Mouse (Mus musculus): ENCODE results near the gene Nfic. TPM values are rescaled to one million over a fixed set of nuclear protein-coding genes. Genes with fewer than 3 reads are reported as not detected.

Nfic gene
- polyA plus RNA-seq, 1 experiment from 2014 or later, result 57.2 TPM

GRCm38 (mm10) chr10:81422661-81423217 lies 32.7 kb downstream of the Nfic start:
- Histone ChIP-seq H3K4me1 (replicated peaks; ENCODE audit: control insufficient read depth, insufficient read depth, low read length) (peaks cover 29% of the 10 kb centered on the region), H3K9ac (ENCODE audit: low read length) (no peak overlapping the region), H3K27me3 (replicated peaks; ENCODE audit: control insufficient read depth, insufficient read depth, low read length) (no peaks in the 10 kb centered on the region; the same call in 1 of the 2 replicates), H3K9me3 (ENCODE audit: control insufficient read depth, low read length) (no peaks in the 10 kb centered on the region), H3K4me2 (ENCODE audit: low read length) (no peak overlapping the region), H3K4me3 (ENCODE audit: low read depth, low read length) (no peak overlapping the region), H3K27ac (ENCODE audit: low read depth) (no peak overlapping the region), H3K36me3 (ENCODE audit: control insufficient read depth, insufficient read depth, low read length) (peaks cover 7% of the 10 kb centered on the region; the same call in 1 of the 2 replicates)
- no peak for ATAC-seq (replicated peaks; ENCODE audit: low FRiP score, low TSS enrichment, low read depth)
- no peak for DNase-seq (ENCODE audit: low spot score)
- 89% methylated on average over 3 of the region's 3 CpGs for WGBS

DNA sequence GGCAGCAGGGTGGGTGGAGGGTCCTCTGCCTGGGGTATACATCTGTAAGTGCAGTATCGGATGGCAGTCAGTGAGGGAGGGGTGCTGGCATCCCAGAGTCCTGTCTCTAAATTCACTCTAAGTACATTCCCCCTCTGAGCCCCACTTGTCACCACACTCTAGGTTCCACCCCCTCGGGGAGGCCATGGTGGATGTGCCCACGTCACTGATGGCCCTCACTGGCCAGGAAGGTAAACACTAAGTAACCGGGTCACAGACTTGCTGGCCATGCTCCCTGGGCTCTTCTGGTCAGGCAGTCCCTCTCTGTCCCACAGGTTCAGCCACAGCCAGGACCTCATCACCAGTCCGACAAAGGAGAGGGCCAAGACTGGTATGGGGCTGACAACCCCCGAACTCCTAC lies 33.2 kb downstream of the Nfic start:
- Histone ChIP-seq H3K27ac (ENCODE audit: low read depth) (no peak overlapping the region), H3K9ac (ENCODE audit: low read length) (no peak overlapping the region), H3K4me2 (ENCODE audit: low read length) (no peak overlapping the region), H3K9me3 (ENCODE audit: control insufficient read depth, low read length) (no peaks in the 10 kb centered on the region), H3K27me3 (replicated peaks; ENCODE audit: control insufficient read depth, insufficient read depth, low read length) (no peaks in the 10 kb centered on the region; the same call in 1 of the 2 replicates), H3K4me1 (replicated peaks; ENCODE audit: control insufficient read depth, insufficient read depth, low read length) (peaks cover 35% of the 10 kb centered on the region), H3K36me3 (ENCODE audit: control insufficient read depth, insufficient read depth, low read length) (peaks cover 7% of the 10 kb centered on the region; the same call in 1 of the 2 replicates), H3K4me3 (ENCODE audit: low read depth, low read length) (no peak overlapping the region)
- DNase-seq (ENCODE audit: low spot score), result peak; percentile 49
- ATAC-seq (replicated peaks; ENCODE audit: low FRiP score, low TSS enrichment, low read depth), result no peak
- WGBS, result 74% methylated on average over 6 of the region's 6 CpGs

GRCm38 (mm10) chr10:81421797-81422100 lies 33.7 kb downstream of the Nfic start:
- peaks cover 39% of the 10 kb centered on the region for H3K4me1 ChIP-seq (replicated peaks; ENCODE audit: control insufficient read depth, insufficient read depth, low read length)
- no peak overlapping the region for H3K27ac ChIP-seq (ENCODE audit: low read depth)
- H3K9ac ChIP-seq (ENCODE audit: low read length), result no peak overlapping the region
- no peak for DNase-seq (ENCODE audit: low spot score)
- H3K4me3 ChIP-seq (ENCODE audit: low read depth, low read length), result no peak overlapping the region
- no peak for ATAC-seq (replicated peaks; ENCODE audit: low FRiP score, low TSS enrichment, low read depth)
- no peaks in the 10 kb centered on the region; the same call in 1 of the 2 replicates for H3K27me3 ChIP-seq (replicated peaks; ENCODE audit: control insufficient read depth, insufficient read depth, low read length)
- H3K9me3 ChIP-seq (ENCODE audit: control insufficient read depth, low read length), result no peaks in the 10 kb centered on the region
- H3K36me3 ChIP-seq (ENCODE audit: control insufficient read depth, insufficient read depth, low read length), result peaks cover 7% of the 10 kb centered on the region; the same call in 1 of the 2 replicates
- WGBS, result 88% methylated on average over 5 of the region's 5 CpGs
- H3K4me2 ChIP-seq (ENCODE audit: low read length), result no peak overlapping the region

- no peak for ATAC-seq (replicated peaks; ENCODE audit: low FRiP score, low TSS enrichment, low read depth)
- H3K4me2 ChIP-seq (ENCODE audit: low read length), result no peak overlapping the region
- H3K4me1 ChIP-seq (replicated peaks; ENCODE audit: control insufficient read depth, insufficient read depth, low read length), result peaks cover 43% of the 10 kb centered on the region
- H3K9me3 ChIP-seq (ENCODE audit: control insufficient read depth, low read length), result no peaks in the 10 kb centered on the region
- H3K36me3 ChIP-seq (ENCODE audit: control insufficient read depth, insufficient read depth, low read length), result peaks cover 7% of the 10 kb centered on the region; the same call in 1 of the 2 replicates
- no peak overlapping the region for H3K4me3 ChIP-seq (ENCODE audit: low read depth, low read length)
- H3K27ac ChIP-seq (ENCODE audit: low read depth), result no peak overlapping the region
- DNase-seq (ENCODE audit: low spot score), result no peak
- H3K27me3 ChIP-seq (replicated peaks; ENCODE audit: control insufficient read depth, insufficient read depth, low read length), result no peaks in the 10 kb centered on the region; the same call in 1 of the 2 replicates
- H3K9ac ChIP-seq (ENCODE audit: low read length), result no peak overlapping the region
- 80% methylated on average over 4 of the region's 4 CpGs for WGBS
Measured at GRCm38 (mm10) chr10:81421041-81421796, 34.2 kb downstream of the Nfic start.

- H3K9ac ChIP-seq (ENCODE audit: low read length), result no peak overlapping the region
- 88% methylated on average over 40 of the region's 40 CpGs for WGBS
- peaks cover 9% of the 10 kb centered on the region; the same call in 1 of the 2 replicates for H3K36me3 ChIP-seq (ENCODE audit: control insufficient read depth, insufficient read depth, low read length)
- no peak overlapping the region for H3K4me3 ChIP-seq (ENCODE audit: low read depth, low read length)
- DNase-seq (ENCODE audit: low spot score) (no peak), ATAC-seq (replicated peaks; ENCODE audit: low FRiP score, low TSS enrichment, low read depth) (no peak)
- H3K9me3 ChIP-seq (ENCODE audit: control insufficient read depth, low read length), result no peaks in the 10 kb centered on the region
- no peaks in the 10 kb centered on the region; the same call in 1 of the 2 replicates for H3K27me3 ChIP-seq (replicated peaks; ENCODE audit: control insufficient read depth, insufficient read depth, low read length)
- H3K4me1 ChIP-seq (replicated peaks; ENCODE audit: control insufficient read depth, insufficient read depth, low read length), result peaks cover 42% of the 10 kb centered on the region
- no peak overlapping the region for H3K4me2 ChIP-seq (ENCODE audit: low read length)
- no peak overlapping the region for H3K27ac ChIP-seq (ENCODE audit: low read depth)
Measured at GRCm38 (mm10) chr10:81420191-81420767, 35.2 kb downstream of the Nfic start.

- peaks cover 42% of the 10 kb centered on the region for H3K4me1 ChIP-seq (replicated peaks; ENCODE audit: control insufficient read depth, insufficient read depth, low read length)
Measured at GRCm38 (mm10) chr10:81419111-81419928, 36.1 kb downstream of the Nfic start.

GRCm38 (mm10) chr10:81418216-81419070 lies 37.0 kb downstream of the Nfic start:
- Histone ChIP-seq H3K4me2 (ENCODE audit: low read length) (no peak overlapping the region), H3K9ac (ENCODE audit: low read length) (no peak overlapping the region), H3K36me3 (ENCODE audit: control insufficient read depth, insufficient read depth, low read length) (peaks cover 13% of the 10 kb centered on the region; the same call in 1 of the 2 replicates), H3K9me3 (ENCODE audit: control insufficient read depth, low read length) (no peaks in the 10 kb centered on the region), H3K27me3 (replicated peaks; ENCODE audit: control insufficient read depth, insufficient read depth, low read length) (no peaks in the 10 kb centered on the region), H3K27ac (ENCODE audit: low read depth) (no peak overlapping the region), H3K4me1 (replicated peaks; ENCODE audit: control insufficient read depth, insufficient read depth, low read length) (peaks cover 44% of the 10 kb centered on the region), H3K4me3 (ENCODE audit: low read depth, low read length) (no peak overlapping the region)
- DNase-seq (ENCODE audit: low spot score), result no peak
- no peak for ATAC-seq (replicated peaks; ENCODE audit: low FRiP score, low TSS enrichment, low read depth)
- WGBS, result 57% methylated on average over 11 of the region's 11 CpGs

More at GRCm38 (mm10) chr10:81419111-81419928, 36.1 kb downstream of the Nfic start:
- no peak overlapping the region for H3K4me3 ChIP-seq (ENCODE audit: low read depth, low read length)
- no peaks in the 10 kb centered on the region for H3K9me3 ChIP-seq (ENCODE audit: control insufficient read depth, low read length)
- no peak overlapping the region for H3K9ac ChIP-seq (ENCODE audit: low read length)
- ATAC-seq (replicated peaks; ENCODE audit: low FRiP score, low TSS enrichment, low read depth) (no peak), DNase-seq (ENCODE audit: low spot score) (no peak)
- H3K27me3 ChIP-seq (replicated peaks; ENCODE audit: control insufficient read depth, insufficient read depth, low read length), result no peaks in the 10 kb centered on the region
- 93% methylated on average over 10 of the region's 10 CpGs for WGBS
- peaks cover 13% of the 10 kb centered on the region; the same call in 1 of the 2 replicates for H3K36me3 ChIP-seq (ENCODE audit: control insufficient read depth, insufficient read depth, low read length)
- no peak overlapping the region for H3K4me2 ChIP-seq (ENCODE audit: low read length)
- H3K27ac ChIP-seq (ENCODE audit: low read depth), result no peak overlapping the region

All from intestine, embryonic 14.5 days (tissue).